Mouse (Mus musculus) R1 (cell line): ENCODE data around the gene Col13a1.
A peak's percentile ranks its signal among the peaks of the same experiment; 100 is the strongest.

Source experiments
- DNase-seq: peaks from one replicate; pipeline ENCODE4 v3.0.0-alpha.2; 2018; ENCODE audit warnings: low read depth, low spot score

Col13a1 gene

DNA sequence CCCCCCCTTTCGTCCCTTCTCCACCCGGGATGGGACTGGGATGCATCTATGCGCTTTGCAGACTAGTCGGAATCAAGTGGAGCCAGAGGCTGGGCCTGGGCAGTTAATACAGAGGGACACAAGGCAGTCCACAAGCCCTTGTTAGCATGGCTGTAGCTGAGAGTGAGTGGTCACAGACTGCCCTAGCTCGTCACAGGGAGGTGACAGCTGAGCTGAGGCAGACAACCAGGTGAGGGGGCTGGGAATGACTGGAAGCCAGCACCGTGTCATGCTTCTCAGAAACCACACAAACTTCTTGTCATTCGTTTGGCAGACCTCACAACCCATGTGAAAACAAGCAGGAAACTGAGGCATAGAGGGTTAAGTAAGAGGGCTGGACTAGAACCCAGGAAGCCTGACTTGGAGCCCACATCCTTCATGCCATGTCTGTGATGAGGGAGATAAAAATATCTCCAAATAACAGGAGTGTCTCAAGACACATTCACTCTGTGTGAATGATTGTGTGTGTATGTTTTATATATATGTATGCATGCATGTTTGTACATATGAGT is 10.8 kb downstream of the Col13a1 start:
- no peak for DNase-seq

DNA sequence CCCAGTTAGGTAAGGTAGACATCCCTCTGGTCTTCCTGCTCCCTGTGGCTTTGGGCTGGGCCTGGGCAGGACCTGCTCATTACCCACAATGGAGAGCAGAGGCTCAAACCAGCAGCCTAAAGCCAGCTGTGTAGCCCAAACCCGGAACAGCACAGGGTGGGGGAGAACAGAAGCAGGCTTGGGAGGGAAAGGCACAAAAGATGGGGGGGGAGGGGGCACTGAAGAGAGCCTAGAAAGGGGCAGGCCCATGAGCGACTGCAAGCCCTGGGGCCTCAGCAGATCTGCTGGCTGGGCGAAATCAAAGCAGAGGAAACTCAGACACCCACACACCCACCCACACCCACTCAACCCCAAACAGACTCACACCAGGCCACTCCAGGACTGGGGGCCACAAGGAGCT is 11.7 kb downstream of the Col13a1 start:
- no peak for DNase-seq

DNA sequence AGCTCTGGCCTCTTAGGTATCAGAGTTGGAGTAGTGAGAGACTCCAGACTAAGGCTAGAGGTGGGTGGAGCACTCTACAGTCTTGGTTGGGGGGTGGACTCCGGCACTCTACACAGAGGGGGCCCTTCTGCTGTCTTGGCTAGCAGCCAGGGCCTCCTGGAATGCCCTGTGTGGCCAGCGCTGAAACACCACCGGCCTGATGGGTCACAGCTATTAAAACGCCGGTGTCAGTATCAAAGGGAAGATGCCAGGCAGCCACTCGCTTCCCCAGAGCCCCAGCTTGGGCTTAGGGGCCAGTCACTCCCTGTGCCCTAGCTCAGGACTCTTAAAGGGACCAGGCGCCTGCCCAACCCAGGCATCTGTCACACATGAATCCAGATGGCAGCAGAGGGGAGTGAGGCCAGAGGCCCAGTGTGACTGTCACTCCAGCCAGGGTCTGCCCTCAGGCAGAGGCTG is 13.5 kb downstream of the Col13a1 start:
- DNase-seq: no peak

DNA sequence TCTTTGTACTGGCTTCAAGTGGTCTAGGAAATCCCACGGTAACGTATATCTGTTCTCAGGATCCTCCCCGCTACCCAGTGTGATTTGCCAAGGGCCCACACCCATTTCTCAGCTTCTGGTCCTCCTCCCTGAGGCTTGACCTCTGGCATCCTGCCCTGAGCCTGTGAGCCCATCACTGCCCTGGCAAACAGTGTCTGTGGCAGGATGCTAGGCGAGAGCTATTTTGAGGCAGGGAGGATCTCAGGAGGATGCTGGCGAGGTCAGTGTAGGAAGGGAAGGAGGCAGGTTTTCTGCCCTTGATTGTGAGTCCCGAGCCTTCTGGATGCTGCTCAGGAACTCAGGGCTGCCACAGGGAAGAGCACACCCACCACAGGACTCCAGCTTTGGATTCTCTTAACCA is 22.2 kb downstream of the Col13a1 start:
- DNase-seq: no peak

DNA sequence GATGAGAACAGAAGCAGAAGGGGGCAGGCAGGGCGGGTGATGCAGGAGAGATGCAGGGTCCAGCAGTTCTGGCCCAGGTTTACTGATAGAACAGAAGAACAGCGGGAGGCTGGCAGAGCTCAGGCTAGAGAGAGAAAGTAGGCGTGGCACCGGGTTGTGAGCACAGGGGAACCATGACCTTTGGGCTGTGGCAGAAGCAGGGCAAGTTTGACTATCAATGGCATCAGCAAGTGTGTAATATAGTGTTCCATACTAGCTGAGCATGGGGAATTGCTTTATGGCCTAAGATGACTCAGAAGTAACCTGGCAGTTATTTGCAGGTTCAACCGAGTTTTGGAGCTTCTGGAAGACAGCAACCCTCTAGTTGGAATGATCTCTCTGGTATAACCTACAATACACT is 25.0 kb downstream of the Col13a1 start:
- no peak for DNase-seq

DNA sequence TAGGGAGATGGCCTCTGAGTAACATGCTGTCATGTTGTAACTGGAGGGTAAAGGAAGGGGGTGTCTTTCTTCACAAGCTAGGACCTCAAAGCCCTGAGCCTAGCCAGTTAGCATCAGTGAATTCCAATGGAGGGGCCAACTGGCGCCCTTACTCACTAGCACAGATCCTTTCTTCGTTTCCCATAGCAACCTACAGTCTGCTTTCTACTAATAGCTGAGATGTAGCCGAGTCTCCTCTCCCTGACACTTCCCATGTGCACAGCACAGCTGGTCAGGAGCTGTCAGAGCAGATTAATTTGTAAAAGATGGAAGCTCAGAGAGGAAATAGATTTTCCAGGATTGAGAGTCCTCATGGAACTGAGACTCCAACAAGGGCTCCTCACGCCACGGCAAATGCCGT is 29.4 kb downstream of the Col13a1 start:
- no peak for DNase-seq

DNA sequence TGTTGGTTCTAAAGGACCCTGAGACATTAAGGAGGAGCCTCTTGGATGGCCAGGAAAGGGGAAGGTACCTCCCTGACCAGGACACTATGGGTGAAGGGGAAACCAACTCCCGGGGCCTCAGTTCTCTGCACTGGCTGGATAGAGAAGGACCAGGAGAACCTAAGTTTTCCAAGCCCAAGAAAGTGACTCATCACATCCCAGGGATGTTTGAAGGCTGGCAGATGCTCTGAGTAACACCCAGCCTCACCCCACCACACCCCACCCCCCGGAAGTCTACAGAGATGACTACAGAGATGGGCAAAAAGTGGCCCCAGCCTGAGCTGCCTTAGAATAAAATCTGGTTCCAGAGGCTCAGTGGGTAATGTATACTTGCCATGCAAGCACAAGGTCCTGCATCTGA is 34.5 kb downstream of the Col13a1 start:
- no peak for DNase-seq

DNA sequence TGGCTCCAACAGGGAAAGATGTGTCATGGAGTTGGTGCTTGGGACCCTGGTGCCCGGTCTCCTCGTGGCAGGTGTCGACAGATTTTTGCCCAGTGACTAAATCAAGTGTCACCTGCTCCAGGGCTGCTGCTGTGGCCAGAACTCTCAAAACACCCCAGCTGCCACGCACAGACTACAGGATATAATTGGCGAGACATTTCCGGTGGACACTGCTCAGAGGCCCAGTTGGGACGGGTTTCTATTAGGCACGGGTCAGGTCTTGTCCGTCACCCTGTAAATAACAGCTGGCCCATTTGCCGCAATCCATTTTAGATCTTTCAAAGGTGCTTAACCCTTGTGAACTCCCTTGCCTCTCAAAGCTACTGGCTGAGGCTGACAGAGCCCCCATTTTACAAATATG is 35.4 kb downstream of the Col13a1 start:
- no peak for DNase-seq

DNA sequence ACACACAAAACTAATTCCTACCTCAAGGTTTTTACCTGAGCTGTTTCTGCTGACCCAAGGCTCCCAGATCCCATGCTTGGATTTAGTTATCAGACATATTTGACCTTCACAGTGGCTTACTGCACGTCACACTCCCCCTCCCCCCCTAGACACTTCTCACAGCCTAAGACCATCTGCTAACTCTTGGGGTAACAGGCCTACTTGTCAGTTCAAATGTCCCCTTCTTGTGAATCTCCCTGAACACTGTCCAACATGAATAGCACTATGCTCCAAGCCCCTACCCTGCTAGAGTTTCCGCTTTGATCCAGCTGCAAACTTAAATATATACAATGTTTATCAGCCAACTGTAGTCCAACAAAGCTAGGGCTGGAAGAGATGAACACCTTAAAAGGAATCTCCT is 36.2 kb downstream of the Col13a1 start:
- no peak for DNase-seq

DNA sequence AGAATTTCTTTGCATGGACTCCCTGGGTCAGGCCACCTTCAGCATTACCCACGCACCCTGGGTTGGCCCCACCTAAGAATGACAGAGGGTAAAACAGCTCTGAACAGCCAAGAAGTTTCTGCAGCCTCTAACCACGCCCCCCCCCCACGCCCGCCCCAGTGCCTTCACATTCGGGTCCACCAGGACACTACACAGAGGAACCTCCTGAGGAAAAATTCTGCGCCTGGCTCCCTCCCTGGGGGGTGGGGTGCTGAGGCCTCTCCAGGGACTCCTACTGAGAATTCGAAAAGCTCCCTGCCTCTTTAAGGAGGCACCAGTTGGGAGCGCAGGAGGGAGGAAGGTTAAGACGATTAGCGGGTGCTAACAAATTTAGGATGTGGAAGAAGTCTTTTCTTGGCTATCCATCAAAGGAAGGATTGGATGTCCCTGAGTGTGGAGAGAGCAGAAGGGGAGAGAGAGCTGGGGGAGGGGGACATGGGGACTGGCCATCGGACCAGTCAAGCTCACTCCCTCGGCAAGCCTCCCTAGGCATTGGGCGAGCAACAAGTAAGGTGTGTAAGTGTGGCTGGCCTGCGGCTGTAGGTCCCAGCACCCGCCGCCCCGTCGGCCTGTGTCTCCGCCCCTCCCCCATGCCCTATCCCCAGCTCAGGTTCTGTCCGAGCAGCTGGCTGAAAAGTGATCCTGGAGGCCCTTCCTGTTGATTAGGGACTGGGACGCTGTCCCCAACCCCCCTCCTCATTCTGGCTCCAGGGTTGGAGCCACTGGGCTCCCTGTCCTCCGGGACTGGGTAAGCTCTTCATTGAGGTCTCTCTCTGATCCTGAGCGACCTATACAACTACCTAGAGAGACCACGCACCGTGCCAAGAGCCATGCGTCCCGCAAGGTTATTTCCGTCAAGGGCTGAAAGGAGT is 42.4 kb downstream of the Col13a1 start:
- peak; percentile 48 for DNase-seq

DNA sequence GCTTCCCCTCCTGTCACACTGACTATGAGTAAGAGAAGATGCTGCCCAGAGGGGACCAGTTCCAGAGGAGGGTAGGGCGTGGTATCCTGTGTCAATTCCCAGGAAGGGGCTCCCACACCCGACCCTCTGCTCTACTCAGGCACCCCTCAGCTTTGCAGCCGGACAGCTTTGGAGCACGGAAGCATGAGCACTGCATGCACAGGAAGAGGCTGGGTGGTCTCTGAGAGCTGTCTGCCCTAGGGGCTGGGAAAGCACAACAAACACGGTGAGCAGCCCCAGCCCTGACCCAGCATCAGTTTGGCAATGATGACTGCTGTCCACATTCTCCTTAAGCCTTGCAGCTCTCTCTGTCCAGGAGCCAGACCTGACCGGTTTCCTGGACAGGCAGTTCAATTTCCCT is 47.2 kb downstream of the Col13a1 start:
- DNase-seq: no peak

DNA sequence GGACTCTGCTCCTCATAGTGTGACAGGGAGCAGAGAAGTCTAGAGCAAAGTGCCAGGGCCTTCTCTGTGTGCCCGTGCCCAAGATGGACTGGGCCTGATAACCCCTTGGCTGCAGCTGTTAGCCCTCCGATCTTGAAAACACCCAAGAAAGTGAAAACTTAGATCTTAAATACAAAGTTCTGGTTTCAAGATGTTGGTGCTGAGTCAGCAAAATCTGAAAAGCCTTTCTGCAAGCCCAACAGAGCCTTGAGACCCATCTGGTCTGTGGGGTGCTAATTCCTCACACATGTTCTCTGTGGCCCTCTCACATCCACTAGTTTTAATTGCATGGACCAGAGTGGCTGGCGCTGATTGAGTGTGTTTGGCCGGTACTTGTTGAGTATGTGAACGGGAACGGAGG is 49.0 kb downstream of the Col13a1 start:
- DNase-seq: no peak

DNA sequence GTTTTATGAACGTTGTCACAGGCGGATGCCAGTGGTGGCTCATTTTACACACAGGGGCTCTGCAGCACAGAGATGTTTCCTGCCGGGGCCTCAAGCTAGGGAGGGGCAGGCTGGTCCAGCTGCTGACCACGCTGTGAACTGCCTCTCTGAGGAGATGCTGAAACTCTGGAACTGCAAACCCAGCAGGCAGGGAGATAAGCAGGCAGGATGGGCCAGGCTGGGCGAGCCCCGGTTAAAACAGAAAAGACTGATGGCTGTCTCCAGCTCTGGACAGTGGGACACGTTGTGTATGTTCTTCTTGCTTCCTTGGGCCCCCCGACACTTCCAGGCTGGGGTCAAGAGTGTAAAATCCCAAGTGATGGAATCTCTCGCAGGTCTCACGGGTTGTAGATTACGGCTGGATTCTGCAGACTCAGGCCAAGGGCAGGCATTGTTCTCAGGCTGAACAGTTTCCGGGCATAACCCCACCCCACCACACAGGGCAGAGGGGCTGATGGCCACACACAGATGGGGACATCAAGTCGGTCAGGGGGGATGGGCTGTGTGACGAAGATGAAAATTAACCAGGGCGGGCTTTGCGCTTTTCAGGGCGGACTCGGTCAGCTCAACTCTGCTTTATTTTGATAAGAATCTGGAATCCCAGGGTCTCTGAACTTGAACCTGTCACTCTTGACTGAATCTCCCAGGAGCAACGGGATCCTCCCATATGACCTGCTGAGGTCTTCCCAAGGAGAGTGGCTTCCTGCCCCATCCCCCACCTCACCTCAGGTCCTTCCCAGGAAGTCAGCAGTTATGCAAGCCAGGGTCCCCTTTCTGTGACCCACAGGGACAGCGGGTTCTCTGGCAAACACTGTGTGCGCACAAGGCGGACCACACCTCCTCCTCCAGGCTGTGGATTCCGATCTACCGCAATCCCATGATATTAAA is 49.9 kb downstream of the Col13a1 start:
- peak; percentile 98 for DNase-seq

DNA sequence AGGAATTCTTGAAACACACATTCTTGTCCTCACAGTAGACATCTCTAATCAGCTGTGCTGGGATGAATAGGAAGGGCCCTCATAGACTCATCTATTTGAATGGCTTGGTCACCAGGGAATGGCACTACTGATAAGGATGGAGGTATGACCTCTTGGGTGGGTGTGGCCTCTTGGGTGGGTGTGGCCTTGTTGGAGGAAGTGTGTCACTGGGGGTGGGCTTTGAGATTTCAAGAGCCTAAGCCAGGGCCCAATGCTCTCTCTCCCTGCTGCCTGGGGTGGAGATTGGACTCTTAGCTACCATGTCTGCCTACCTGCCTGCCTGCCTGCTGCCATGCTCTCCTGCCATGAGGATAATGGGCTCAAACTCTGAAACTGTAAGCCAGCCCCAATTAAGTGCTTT is 53.2 kb downstream of the Col13a1 start:
- peak; percentile 82 for DNase-seq

DNA sequence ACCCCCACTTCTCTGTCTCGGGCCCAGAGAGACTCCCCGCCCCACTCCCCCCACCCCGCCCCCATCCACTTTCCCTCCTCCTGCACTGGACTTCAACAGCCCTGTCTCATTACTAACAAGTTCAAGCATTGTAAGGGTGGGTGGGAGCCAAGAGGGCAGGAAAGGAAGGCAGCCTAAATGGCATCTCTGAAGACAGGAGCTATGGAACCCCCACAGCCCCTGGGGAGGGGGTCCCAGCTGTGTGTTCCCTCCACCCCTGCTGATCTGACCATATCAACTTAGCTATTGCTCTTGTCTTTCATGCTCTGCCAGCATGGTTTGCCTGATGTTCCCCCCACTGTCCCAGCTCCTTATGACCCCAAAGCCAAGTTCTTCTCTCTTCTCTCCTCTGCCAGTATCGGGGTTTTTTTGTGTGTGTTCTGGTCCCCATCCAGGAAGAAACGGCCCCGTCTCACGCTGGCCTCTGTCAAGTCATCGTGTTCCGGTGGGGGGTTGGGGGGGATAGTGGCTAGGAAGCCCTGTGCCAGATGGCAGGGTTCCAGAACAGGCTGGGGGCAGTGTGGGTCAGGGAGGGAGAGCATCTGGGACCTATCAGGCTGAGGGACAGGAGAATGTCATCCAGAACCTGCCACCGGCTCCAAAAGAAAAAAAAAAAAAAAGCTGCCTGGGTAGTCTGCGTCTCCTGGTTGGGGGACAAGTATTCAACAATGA is 58.1 kb downstream of the Col13a1 start:
- no peak for DNase-seq

DNA sequence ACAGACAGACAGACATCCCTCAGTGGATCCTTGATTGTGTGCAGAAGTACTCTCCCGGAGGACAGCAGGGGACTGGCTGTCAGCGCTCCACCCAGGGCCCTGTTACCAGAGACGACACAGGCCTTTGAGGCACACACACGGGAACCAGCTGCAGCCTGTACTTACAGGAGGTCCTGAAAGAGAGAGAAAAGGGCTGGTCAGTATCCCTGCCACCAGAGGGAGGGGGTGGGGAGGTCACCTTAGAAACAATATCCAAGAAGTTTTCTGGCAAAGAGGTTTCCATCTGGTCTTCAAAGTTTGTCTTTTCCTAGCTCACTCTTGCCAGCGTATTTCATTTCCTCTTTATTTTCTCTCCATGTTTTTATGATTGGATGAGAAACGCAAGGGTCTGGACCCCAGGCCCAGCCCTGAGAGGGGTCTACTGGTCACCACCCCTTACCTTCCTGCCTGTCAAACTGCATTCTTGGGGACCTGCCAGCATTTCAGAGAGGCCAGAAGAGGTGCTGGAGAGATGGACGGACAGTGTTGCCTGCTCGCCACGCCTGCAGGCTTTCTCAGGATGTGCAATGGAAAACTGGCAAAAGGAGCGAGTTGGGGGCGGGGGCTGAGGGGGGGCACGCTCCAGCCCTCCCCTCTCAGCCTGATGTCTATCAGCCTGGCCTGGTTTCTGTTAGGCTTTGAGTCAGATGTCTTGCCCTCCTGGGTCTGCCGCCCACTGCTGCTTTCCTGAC is 58.8 kb downstream of the Col13a1 start:
- DNase-seq: no peak

DNA sequence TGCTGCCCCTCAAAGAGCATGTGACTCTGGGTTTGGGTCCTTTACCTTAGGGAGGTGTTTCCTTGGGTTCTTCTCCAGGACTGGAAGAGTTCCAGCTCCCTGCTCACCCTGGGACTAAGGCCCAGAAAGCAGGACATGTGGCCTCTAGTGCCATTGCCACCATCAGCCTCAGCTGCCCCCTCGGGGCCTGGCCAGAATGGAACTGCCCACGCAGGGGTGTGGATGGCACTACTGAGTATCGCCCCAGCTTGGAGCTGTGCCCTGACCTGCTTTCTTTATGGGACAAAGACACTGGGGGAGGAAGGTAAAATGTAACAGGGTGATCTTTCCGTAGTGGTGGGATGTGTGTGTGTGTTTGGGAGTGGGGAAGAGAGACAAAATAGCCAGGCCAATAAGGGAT is 59.4 kb downstream of the Col13a1 start:
- DNase-seq: no peak

DNA sequence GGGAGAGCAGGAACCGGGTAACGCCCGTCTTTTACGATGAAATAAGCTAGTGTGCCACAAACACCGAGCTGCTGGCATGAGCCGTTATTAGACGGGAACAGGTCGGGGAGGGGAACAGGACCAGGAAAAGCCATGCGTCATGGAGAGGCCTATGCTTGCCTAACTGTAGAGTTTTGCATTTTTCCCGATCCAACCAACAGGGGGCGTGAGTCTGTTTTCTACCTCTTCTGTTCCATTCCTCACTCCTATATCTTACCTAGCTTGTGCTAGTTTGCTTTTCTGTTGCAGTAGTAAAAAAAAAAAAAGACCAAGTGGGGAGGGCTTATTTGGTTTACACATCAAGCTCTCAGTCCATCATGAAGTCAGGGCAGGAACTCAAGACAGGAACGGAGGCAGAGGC is 61.8 kb downstream of the Col13a1 start:
- DNase-seq: peak; percentile 49

DNA sequence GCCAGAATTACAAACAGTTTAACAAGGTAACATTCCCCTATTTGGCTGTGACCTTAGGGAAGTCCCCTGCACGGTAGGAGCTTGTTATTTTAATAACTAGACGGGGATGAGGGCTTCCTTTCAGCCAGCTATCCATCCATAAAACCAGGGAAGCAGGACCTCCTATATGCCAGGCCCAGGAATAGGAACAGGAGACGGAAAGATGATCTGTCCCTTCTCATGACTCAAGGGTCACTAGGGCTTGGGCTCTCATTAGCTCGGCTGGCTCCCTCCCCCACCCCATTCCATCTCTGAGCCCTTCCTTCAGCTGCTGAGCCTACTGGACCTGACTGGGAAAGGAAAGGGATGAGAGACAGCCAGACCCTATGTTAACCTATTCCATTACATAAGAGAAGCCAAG is 67.1 kb downstream of the Col13a1 start:
- DNase-seq: no peak

DNA sequence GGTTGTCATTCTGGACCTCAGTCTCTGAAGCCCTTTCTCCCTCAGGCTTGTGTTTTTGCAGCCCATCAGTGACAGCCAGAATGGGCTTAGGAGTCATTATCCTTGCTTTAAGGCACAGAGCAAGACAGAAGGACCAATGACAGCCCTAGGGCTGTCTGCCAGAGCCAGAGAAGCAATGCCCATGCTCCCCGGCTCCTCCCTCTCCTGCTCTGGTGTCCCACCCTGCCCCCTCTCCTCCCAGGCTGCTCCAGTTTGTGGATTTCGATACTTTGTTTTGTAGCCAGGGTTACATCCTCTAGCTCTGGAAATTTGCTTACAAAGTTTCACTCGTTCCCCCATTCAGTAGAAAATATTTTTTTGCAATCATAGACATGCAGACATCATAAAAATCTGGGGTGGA is 69.9 kb downstream of the Col13a1 start:
- no peak for DNase-seq

DNA sequence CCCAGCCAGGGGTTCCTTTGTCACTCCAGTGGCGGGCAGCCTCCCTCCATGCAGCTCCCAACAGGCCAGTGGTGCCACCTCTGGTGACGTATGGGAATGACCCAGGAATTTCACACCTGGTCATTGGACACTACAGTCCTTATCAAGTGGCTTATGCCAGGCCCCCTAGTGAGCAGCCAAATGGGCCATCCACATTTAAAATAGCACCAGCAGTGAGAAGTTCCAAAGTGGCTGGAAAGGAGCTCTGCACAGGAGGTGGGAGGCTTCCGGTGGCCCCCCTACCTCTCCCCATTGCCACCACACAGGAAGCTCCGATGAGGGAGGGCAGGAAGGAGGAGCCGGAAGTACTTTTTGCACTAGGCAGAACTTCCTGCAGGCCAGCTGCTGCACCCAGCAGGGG is 72.7 kb downstream of the Col13a1 start:
- peak; percentile 90 for DNase-seq
